8 mouse cellular contexts compared by ENCODE assay signal in the genomic region with DNA sequence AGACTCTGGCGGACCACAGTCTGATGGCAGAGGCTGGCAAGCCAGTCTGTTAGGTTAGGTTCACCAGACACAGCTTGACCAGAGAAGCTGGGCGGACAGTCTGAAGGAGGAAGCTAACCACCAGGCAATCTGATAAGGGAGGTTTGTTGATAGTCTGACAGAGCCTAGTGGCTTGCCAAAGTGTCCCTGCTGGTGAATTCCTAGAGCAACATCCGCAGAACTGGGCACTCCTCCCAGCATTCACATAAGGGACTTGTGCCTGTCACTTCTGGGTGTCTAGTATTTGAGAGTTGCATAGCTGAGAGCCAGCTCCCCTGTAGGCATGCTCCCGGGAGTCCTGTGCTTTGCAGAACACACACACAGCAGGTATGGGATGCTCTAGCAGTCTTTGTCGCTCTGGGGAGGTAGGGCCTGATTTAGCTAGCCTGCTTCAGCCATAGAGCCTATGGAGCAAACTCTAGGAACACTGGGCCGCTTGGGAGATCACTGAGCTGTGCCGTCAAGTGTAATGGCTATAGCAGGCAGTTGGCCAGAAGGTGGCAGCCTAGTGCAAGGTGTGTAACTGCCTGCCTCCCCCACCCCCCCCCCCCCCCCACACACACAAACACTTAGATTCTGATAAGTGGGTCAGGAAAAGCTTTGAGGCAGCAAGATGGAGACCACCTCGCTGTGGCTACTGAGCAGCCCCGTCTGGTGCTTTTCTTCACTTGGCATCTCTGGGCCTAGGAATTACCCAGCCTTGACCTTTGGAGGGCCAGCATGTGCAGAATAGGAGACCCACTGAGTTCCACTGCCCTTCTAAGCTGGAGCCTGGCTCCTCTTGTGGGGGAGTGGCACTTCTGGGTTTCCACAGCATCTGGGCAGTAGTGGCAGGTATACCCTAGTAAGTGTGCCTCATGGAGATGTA. TPM values are rescaled to one million over a fixed set of nuclear protein-coding genes. Genes with fewer than 3 reads are reported as not detected.
A peak's percentile ranks its signal among the peaks of the same experiment; 100 is the strongest.
DNase-seq lines count a peak whose midpoint lies in the region; ATAC-seq and TF ChIP-seq lines count a peak whose summit lies in the region.

No protein-coding gene starts in this region.

- no peak overlapping the region for H3K4me3 ChIP-seq in hindbrain, embryonic 10.5 days
- no peak overlapping the region for H3K4me3 ChIP-seq in hindbrain, embryonic 14.5 days (replicated peaks; ENCODE audit: low read length)
- no peak overlapping the region for H3K4me3 ChIP-seq in C2C12 (ENCODE audit: insufficient read depth, poor library complexity, severe bottlenecking)
- H3K4me3 ChIP-seq in liver, embryonic 14.5 days (ENCODE audit: insufficient read depth in 1 of 2, low read depth in 2 of 2, low read length in 2 of 2) = no peak overlapping the region

- no peak overlapping the region for H3K4me2 ChIP-seq in hindbrain, embryonic 14.5 days (replicated peaks)
- H3K4me2 ChIP-seq in liver, embryonic 14.5 days (ENCODE audit: low read depth) = no peak overlapping the region

- no peak for TF ChIP-seq EP300 in liver, embryonic 14.5 days (IDR thresholded peaks at IDR 0.05; ENCODE audit: low read depth)

- DNase-seq in hindbrain, embryonic 10.5 days (ENCODE audit: low spot score) = no peak
- no peak for DNase-seq in hindbrain, embryonic 14.5 days (ENCODE audit: low spot score)
- DNase-seq in adrenal gland, postnatal 10 days = peak; percentile 76
- peak; percentile 71 to 72 for DNase-seq in heart, postnatal 14 days
- no peak for DNase-seq in liver, embryonic 14.5 days (ENCODE audit: low read depth in 3 of 3, low spot score in 3 of 3)
- DNase-seq in right cerebral cortex, postnatal 4 days = peak; percentile 56
- DNase-seq in ovary, postnatal 10 days (ENCODE audit: low spot score) = no peak

- H3K4me1 ChIP-seq in hindbrain, embryonic 10.5 days (replicated peaks) = peaks cover 39% of the 10 kb centered on the region
- no peaks in the 10 kb centered on the region for H3K4me1 ChIP-seq in hindbrain, embryonic 14.5 days (replicated peaks; ENCODE audit: control insufficient read depth, insufficient read depth, low read length)
- H3K4me1 ChIP-seq in liver, embryonic 14.5 days (replicated peaks; ENCODE audit: control insufficient read depth in 2 of 2, insufficient read depth in 2 of 2, low read length in 1 of 2) = peaks cover 0 to 2% of the 10 kb centered on the region in 2 experiments; a peak in 1 of 4 replicates

- H3K79me2 ChIP-seq in C2C12 (ENCODE audit: control insufficient read depth, insufficient read depth) = no peaks in the 10 kb centered on the region

- H3ac ChIP-seq in C2C12 (ENCODE audit: control insufficient read depth, insufficient read length, low read depth) = no peak overlapping the region

- H3K9me3 ChIP-seq in hindbrain, embryonic 10.5 days = no peaks in the 10 kb centered on the region
- H3K9me3 ChIP-seq in hindbrain, embryonic 14.5 days (ENCODE audit: control insufficient read depth, low read length) = no peaks in the 10 kb centered on the region
- H3K9me3 ChIP-seq in liver, embryonic 14.5 days (ENCODE audit: control insufficient read depth, low read length) = no peaks in the 10 kb centered on the region

- intact Hi-C loops in heart, postnatal 14 days (cut with DNase I) = loop anchor here (1.0 to 10.0 kb wide), 4 partner anchors 29 to 253 kb away; partner anchors contain the start of genes Gm29666 and Nup50

- no peak for ATAC-seq in hindbrain, embryonic 14.5 days (ENCODE audit: low FRiP score)
- no peak for ATAC-seq in liver, embryonic 14.5 days (ENCODE audit: insufficient read depth)

- no peaks in the 10 kb centered on the region for H3K36me3 ChIP-seq in hindbrain, embryonic 10.5 days
- H3K36me3 ChIP-seq in hindbrain, embryonic 14.5 days (replicated peaks; ENCODE audit: control insufficient read depth, insufficient read depth) = no peaks in the 10 kb centered on the region
- no peaks in the 10 kb centered on the region for H3K36me3 ChIP-seq in C2C12 (ENCODE audit: control insufficient read depth, insufficient read depth)
- no peaks in the 10 kb centered on the region for H3K36me3 ChIP-seq in liver, embryonic 14.5 days (replicated peaks; ENCODE audit: control insufficient read depth, insufficient read depth, low read depth)

- no peaks in the 10 kb centered on the region for H3K79me3 ChIP-seq in C2C12 (ENCODE audit: low read depth)

- peak overlapping the region; percentile 13; the same call in 1 of the 2 replicates for H3K27ac ChIP-seq in hindbrain, embryonic 10.5 days
- no peak overlapping the region for H3K27ac ChIP-seq in hindbrain, embryonic 14.5 days
- no peak overlapping the region for H3K27ac ChIP-seq in liver, embryonic 14.5 days

- peaks cover 6% of the 10 kb centered on the region for H3K27me3 ChIP-seq in hindbrain, embryonic 10.5 days (ENCODE audit: insufficient read depth, poor library complexity, severe bottlenecking)
- H3K27me3 ChIP-seq in hindbrain, embryonic 14.5 days (ENCODE audit: control insufficient read depth, insufficient read depth, low read length) = no peaks in the 10 kb centered on the region
- no peaks in the 10 kb centered on the region for H3K27me3 ChIP-seq in C2C12 (ENCODE audit: control insufficient read depth, insufficient read depth, insufficient read length)
- no peaks in the 10 kb centered on the region for H3K27me3 ChIP-seq in liver, embryonic 14.5 days (ENCODE audit: control insufficient read depth, insufficient read depth, low read length)

- no peak overlapping the region for H3K9ac ChIP-seq in hindbrain, embryonic 14.5 days
- no peak overlapping the region for H3K9ac ChIP-seq in liver, embryonic 14.5 days (replicated peaks)

- TF ChIP-seq CTCF in C2C12 (IDR thresholded peaks at IDR 0.05; ENCODE audit: control insufficient read depth, insufficient read depth, insufficient read length) = peak; percentile 55
- TF ChIP-seq CTCF in liver, embryonic 14.5 days (IDR thresholded peaks at IDR 0.05; ENCODE audit: low read depth) = peak; percentile 51

- WGBS in hindbrain, embryonic 10.5 days = 53% methylated on average over 9 of the region's 9 CpGs
- WGBS in hindbrain, embryonic 14.5 days = 50% methylated on average over 9 of the region's 9 CpGs
- 39% methylated on average over 9 of the region's 9 CpGs for WGBS in liver, embryonic 14.5 days (ENCODE audit: insufficient replicate concordance)

TF ChIP-seq in C2C12, 6 proteins besides CTCF, POLR2A, EP300 and RAD21:
- no peak for TF ChIP-seq USF1 (IDR thresholded peaks at IDR 0.05; ENCODE audit: low read depth)
- no peak for TF ChIP-seq MYOG (IDR thresholded peaks at IDR 0.05; ENCODE audit: control insufficient read depth, extremely low read depth, insufficient read length)
- TF ChIP-seq MYOD1 (IDR thresholded peaks at IDR 0.05; ENCODE audit: control insufficient read depth, insufficient read length, low read depth) = no peak
- no peak for TF ChIP-seq FOSL1 (IDR thresholded peaks at IDR 0.05; ENCODE audit: insufficient read depth, low read length, poor library complexity, severe bottlenecking)
- no peak for TF ChIP-seq CEBPB (IDR thresholded peaks at IDR 0.05; ENCODE audit: low read depth)
- no peak for TF ChIP-seq MAX (IDR thresholded peaks at IDR 0.05)

RNA-seq across cellular contexts. Expression of gene Prr5, which starts 2.2 kb away (rescaled TPM):
- 17.9 and 20.4 TPM in 2 replicates for polyA plus RNA-seq in hindbrain, embryonic 10.5 days (2016; fragmentation: Nextera tagmentation; extraction: Ambion mirVana)
- 26.2 and 27.1 TPM in 2 replicates for polyA plus RNA-seq in hindbrain, embryonic 14.5 days (2014; fragmentation: Nextera tagmentation; extraction: Ambion mirVana)
- polyA plus RNA-seq in C2C12 (2012; fragmentation: generic; extraction: Trizol) = 9.9 TPM
- total RNA-seq in adrenal gland, postnatal 10 days (2021) = 10 to 100 TPM; 11.4 to 12.1 TPM
- 1 to 10 TPM; 5.6 to 8.3 TPM for total RNA-seq in heart, postnatal 14 days (2021)
- polyA plus RNA-seq in liver, embryonic 14.5 days (2012; rRNA removed) = 5.2 and 6.6 TPM in 2 replicates
- 3.0 and 3.7 TPM in 2 replicates for polyA plus RNA-seq in liver, embryonic 14.5 days (2014; fragmentation: Nextera tagmentation; extraction: Ambion mirVana)

RNA-seq across cellular contexts. Expression of gene Arhgap8, which starts 48.2 kb away (rescaled TPM):
- polyA plus RNA-seq in hindbrain, embryonic 10.5 days (2016; fragmentation: Nextera tagmentation; extraction: Ambion mirVana) = 3.5 and 3.8 TPM in 2 replicates
- 0.87 and 1.0 TPM in 2 replicates for polyA plus RNA-seq in hindbrain, embryonic 14.5 days (2014; fragmentation: Nextera tagmentation; extraction: Ambion mirVana)
- polyA plus RNA-seq in C2C12 (2012; fragmentation: generic; extraction: Trizol) = not detected
- total RNA-seq in adrenal gland, postnatal 10 days (2021) = 1 to 10 TPM; 1.1 to 1.2 TPM
- total RNA-seq in heart, postnatal 14 days (2021) = 1 to 10 TPM in 1 of 2 experiments, under 1 TPM in 1; 0.86 to 2.6 TPM
- 0.29 and 0.36 TPM in 2 replicates for polyA plus RNA-seq in liver, embryonic 14.5 days (2012; rRNA removed)
- 0.22 and 0.32 TPM in 2 replicates for polyA plus RNA-seq in liver, embryonic 14.5 days (2014; fragmentation: Nextera tagmentation; extraction: Ambion mirVana)

Comparison
In these comparisons a context has a peak if more than half of its experiments do, and no peak if none do; other contexts are left out.
1. DNase-seq: peak in adrenal gland, postnatal 10 days (single experiment), heart, postnatal 14 days (2 of 2) and right cerebral cortex, postnatal 4 days (single experiment); none in hindbrain, embryonic 10.5 days (single experiment), hindbrain, embryonic 14.5 days (single experiment), liver, embryonic 14.5 days (0 of 3) and ovary, postnatal 10 days (single experiment).